Mouse (Mus musculus): ENCODE measurements around the gene Ifnab. TPM values are rescaled to one million over a fixed set of nuclear protein-coding genes. Genes with fewer than 3 reads are reported as not detected.
A peak's percentile ranks its signal among the peaks of the same experiment; 100 is the strongest.

Ifnab gene
- total RNA-seq, 2 experiments from 2014 or later = not detected

- DNase-seq (ENCODE audit: low spot score) = no peak
These were observed 14.3 kb downstream of the Ifnab start, which contains the start of gene Ifna16 for GRCm38 (mm10) chr4:88676824-88677223. Gene Ifna16, minus strand, starts transcription at chr4:88676924.

DNA sequence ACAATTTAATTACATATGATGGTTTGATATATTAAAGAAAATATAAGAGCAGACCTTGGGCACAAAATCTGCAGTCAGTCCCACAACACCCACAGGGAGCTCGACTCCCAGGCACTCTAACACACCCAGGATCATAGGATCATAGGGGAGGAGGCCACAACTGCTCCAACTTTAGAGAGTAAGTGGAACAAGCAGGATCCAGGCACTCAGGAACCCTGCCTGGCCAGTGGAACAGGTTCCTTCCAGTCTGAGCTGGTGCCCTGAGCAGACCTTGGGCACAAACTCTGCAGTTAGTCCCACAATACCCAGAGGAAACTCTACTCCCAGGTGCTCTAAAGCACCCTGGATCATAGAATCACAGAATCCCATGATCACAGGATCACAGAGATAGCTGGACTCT lies 35.7 kb downstream of the Ifnab start:
- no peak for DNase-seq (ENCODE audit: low spot score)

DNA sequence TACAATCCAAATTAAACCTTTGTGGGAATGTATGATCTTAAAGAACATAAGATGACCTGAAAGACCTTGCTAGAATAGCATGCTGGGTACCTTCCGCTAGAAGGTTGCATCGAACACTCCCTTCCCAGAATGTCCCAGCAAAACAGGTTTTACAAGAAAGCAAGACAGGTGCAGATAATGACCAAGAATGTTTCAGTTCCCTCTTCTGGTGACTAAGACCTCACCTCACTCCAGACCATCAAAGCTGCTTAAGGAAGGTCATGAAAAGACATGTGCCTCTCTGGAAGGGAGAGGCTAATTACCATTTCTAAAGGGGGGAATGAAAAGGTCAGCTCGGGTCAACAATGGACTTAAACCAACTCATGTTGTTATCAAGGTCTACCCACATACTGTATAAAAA lies 37.5 kb downstream of the Ifnab start:
- no peak for DNase-seq (ENCODE audit: low spot score)

DNA sequence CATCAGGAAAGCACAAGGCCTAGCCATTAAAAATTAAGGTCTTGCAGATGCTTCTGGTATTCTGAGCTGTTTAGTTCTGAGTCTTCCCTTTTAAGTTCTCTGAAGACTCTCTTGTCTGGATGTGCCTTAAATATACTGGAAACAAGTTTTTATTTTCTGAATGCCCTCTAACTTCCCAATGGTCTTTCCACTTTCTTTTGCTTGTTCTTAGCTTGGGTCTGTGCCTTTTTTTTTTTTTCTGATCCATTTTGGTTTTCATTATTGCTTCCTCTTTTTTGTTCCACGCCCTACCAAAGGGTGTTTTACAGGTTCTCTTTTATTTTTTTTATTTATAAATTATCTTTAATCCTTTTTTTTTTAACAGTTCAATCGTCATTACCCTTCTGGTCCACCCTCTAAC lies 46.8 kb downstream of the Ifnab start, which contains the start of gene Ifna13:
TSS of gene Ifna13 (minus strand) at position 101 of the 400 bp plus-strand sequence.
- DNase-seq (ENCODE audit: low spot score) = no peak

- no peak for DNase-seq (ENCODE audit: low spot score)
These were observed 48.6 kb downstream of the Ifnab start for GRCm38 (mm10) chr4:88642526-88642925.

DNA sequence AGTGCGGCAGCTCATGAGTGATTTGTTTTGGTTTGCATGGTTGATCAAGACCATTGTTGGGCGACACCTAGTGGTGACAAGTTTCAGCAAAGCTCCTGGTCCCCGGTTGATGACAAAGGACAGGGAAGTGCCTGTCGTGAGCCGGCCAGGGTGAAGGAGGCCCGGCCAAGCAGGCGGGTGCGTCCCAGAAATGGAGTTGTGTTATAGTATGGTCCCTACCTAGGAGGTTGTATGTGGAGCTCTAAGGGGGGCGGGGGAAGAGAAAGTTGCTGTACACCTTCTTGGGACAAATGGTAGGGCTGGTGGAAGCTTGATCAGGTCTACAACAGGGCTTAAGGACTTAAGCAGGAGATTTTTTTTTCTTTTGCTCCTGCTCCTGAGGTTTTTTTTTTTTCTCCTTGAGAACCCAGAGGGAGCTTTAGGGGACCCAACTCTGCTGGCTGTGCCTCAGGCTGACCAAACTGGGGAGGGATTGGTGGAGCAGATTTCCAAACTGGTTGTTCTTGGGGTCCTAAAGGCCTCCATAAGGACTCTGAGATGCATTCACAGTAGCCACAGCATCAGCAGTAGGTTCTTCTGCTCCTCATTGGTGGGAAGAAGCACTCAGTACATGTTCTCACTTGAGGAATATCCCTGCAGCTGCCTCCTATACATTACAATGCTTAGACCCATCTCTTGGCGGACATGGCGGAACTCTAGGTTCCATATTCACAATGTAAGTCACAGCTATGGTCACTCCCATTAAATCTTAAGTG lies 49.9 kb downstream of the Ifnab start:
- DNase-seq (ENCODE audit: low spot score) = peak; percentile 94

GRCm38 (mm10) chr4:88640704-88641076 lies 50.5 kb downstream of the Ifnab start:
- DNase-seq (ENCODE audit: low spot score) = no peak

Other genes starting within 250 kb of the Ifnab start
- gene Ifnb1, start 168.6 kb downstream of the Ifnab start, total RNA-seq (2021) = not detected
- not detected for gene Ifna15, start 133.1 kb downstream of the Ifnab start, total RNA-seq (2021)
- gene Ifna14, start 119.6 kb downstream of the Ifnab start, total RNA-seq (2021) = not detected
- not detected for gene Ifna9, start 99.0 kb downstream of the Ifnab start, total RNA-seq (2021)
- gene Ifna12, start 88.0 kb downstream of the Ifnab start, total RNA-seq (2021) = not detected
- not detected for gene C87499, start 56.9 kb downstream of the Ifnab start, total RNA-seq (2021)
- gene Ifna13, start 46.9 kb downstream of the Ifnab start, total RNA-seq (2021) = not detected
- gene Ifna16, start 14.4 kb downstream of the Ifnab start, total RNA-seq (2021) = not detected
- gene Ifna2, start 7.4 kb downstream of the Ifnab start, total RNA-seq (2021) = not detected
- gene Gm26566, start 30.4 kb upstream of the Ifnab start, total RNA-seq (2021) = under 1 TPM in 1 of 2 experiments, not detected in 1; 0.21 TPM
- gene Klhl9, start 31.1 kb upstream of the Ifnab start, total RNA-seq (2021) = 10 to 100 TPM; 50.5 to 62.5 TPM
- gene Gm13271, start 63.5 kb upstream of the Ifnab start, total RNA-seq (2021) = not detected
- not detected for gene Gm13283, start 68.8 kb upstream of the Ifnab start, total RNA-seq (2021)
- not detected for gene Gm13290, start 82.5 kb upstream of the Ifnab start, total RNA-seq (2021)
- not detected for gene Gm13289, start 85.6 kb upstream of the Ifnab start, total RNA-seq (2021)
- gene Gm13272, start 88.5 kb upstream of the Ifnab start, total RNA-seq (2021) = not detected
- gene Ifnz, start 90.8 kb upstream of the Ifnab start, total RNA-seq (2021) = not detected
- not detected for gene Gm13276, start 94.3 kb upstream of the Ifnab start, total RNA-seq (2021)
- gene Gm13277, start 97.3 kb upstream of the Ifnab start, total RNA-seq (2021) = not detected
- not detected for gene Gm13278, start 100.2 kb upstream of the Ifnab start, total RNA-seq (2021)
- not detected for gene Gm13275, start 103.1 kb upstream of the Ifnab start, total RNA-seq (2021)
- gene Gm13279, start 106.0 kb upstream of the Ifnab start, total RNA-seq (2021) = not detected
- not detected for gene Gm13285, start 108.3 kb upstream of the Ifnab start, total RNA-seq (2021)
- not detected for gene Gm13287, start 111.9 kb upstream of the Ifnab start, total RNA-seq (2021)
- gene Gm13288, start 114.2 kb upstream of the Ifnab start, total RNA-seq (2021) = not detected
- not detected for gene Ifna7, start 124.9 kb upstream of the Ifnab start, total RNA-seq (2021)
- gene Ifna11, start 128.6 kb upstream of the Ifnab start, total RNA-seq (2021) = not detected
- not detected for gene Ifna6, start 136.1 kb upstream of the Ifnab start, total RNA-seq (2021)
- gene Ifna5, start 144.2 kb upstream of the Ifnab start, total RNA-seq (2021) = not detected
- not detected for gene Ifna4, start 150.5 kb upstream of the Ifnab start, total RNA-seq (2021)
- not detected for gene Ifna1, start 158.7 kb upstream of the Ifnab start, total RNA-seq (2021)
- gene Ifne, start 188.8 kb upstream of the Ifnab start, total RNA-seq (2021) = not detected